Mouse (Mus musculus): Measurements from ENCODE around the gene Ap2a2.
A peak's percentile ranks its signal among the peaks of the same experiment; 100 is the strongest.

The Ap2a2 gene

GRCm38 (mm10) chr7:141561682-141562391, at the start of gene Ap2a2:
Gene Ap2a2 (plus strand): TSS chr7:141562173.
- DNase-seq (ENCODE audit: low spot score) = peak; percentile 95

GRCm38 (mm10) chr7:141517638-141518037, 44.3 kb upstream of the Ap2a2 start:
- DNase-seq (ENCODE audit: low spot score) = no peak

GRCm38 (mm10) chr7:141518296-141518695, 43.7 kb upstream of the Ap2a2 start:
- no peak for DNase-seq (ENCODE audit: low spot score)

GRCm38 (mm10) chr7:141518926-141519325, 43.0 kb upstream of the Ap2a2 start:
- DNase-seq (ENCODE audit: low spot score) = no peak

- no peak for DNase-seq (ENCODE audit: low spot score)
These were observed 42.2 kb upstream of the Ap2a2 start for GRCm38 (mm10) chr7:141519795-141520194.

GRCm38 (mm10) chr7:141523007-141523406, 39.0 kb upstream of the Ap2a2 start:
- DNase-seq (ENCODE audit: low spot score) = no peak

GRCm38 (mm10) chr7:141524271-141524670, 37.7 kb upstream of the Ap2a2 start:
- no peak for DNase-seq (ENCODE audit: low spot score)

GRCm38 (mm10) chr7:141524760-141525579, 37.0 kb upstream of the Ap2a2 start:
- DNase-seq (ENCODE audit: low spot score) = peak; percentile 81

GRCm38 (mm10) chr7:141525580-141525925, 36.4 kb upstream of the Ap2a2 start:
- no peak for DNase-seq (ENCODE audit: low spot score)

GRCm38 (mm10) chr7:141535570-141535969, 26.4 kb upstream of the Ap2a2 start:
- DNase-seq (ENCODE audit: low spot score) = no peak

- no peak for DNase-seq (ENCODE audit: low spot score)
These were observed 23.0 kb upstream of the Ap2a2 start for GRCm38 (mm10) chr7:141538852-141539555.

GRCm38 (mm10) chr7:141539556-141540311, 22.2 kb upstream of the Ap2a2 start, which contains the start of gene Chid1:
Gene Chid1 (minus strand): TSS chr7:141539857.
- DNase-seq (ENCODE audit: low spot score) = peak; percentile 99

- peak; percentile 55 for DNase-seq (ENCODE audit: low spot score)
These were observed 21.5 kb upstream of the Ap2a2 start for GRCm38 (mm10) chr7:141540312-141541081.

- no peak for DNase-seq (ENCODE audit: low spot score)
These were observed 20.3 kb upstream of the Ap2a2 start for GRCm38 (mm10) chr7:141541681-141542080.

GRCm38 (mm10) chr7:141542588-141542987, 19.4 kb upstream of the Ap2a2 start:
- DNase-seq (ENCODE audit: low spot score) = no peak

- DNase-seq (ENCODE audit: low spot score) = peak; percentile 55
These were observed 17.3 kb upstream of the Ap2a2 start for GRCm38 (mm10) chr7:141544654-141545053.

GRCm38 (mm10) chr7:141549432-141550061, 12.4 kb upstream of the Ap2a2 start:
- no peak for DNase-seq (ENCODE audit: low spot score)

GRCm38 (mm10) chr7:141550464-141550863, 11.5 kb upstream of the Ap2a2 start:
- no peak for DNase-seq (ENCODE audit: low spot score)

- no peak for DNase-seq (ENCODE audit: low spot score)
These were observed 3.6 kb upstream of the Ap2a2 start for GRCm38 (mm10) chr7:141558329-141558776.

GRCm38 (mm10) chr7:141558946-141559345, 3.0 kb upstream of the Ap2a2 start:
- no peak for DNase-seq (ENCODE audit: low spot score)

Data from testis, postnatal 10 days (tissue).